Mouse (Mus musculus): ENCODE results near the gene Nrxn1.

DNA sequence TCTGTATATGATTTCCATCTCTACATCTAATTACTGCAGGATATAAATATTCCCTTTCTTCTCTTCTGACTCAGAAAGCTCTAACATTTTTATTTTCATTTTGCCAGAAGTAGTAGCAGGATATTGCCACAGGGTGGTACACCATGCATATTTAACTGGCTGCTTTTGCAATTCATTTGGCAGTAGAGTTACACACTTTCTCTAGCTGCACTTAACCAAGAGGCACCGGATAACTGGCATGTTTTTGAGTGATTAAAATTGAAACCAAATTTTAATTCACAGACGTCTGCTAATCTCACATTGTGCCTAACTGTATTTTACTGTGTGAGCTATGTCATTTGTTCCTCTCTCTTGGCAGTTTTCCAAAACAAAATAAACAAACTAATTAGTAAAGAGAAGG, 464.4 kb downstream of the Nrxn1 start:
- no peak for TF ChIP-seq CTCF (IDR thresholded peaks at IDR 0.05; ENCODE audit: low read depth, low read length)
- no peak for TF ChIP-seq TAL1 (conservative IDR thresholded peaks at IDR 0.05; ENCODE audit: low read depth, low read length)
- no peak for TF ChIP-seq GATA2 (IDR thresholded peaks at IDR 0.05; ENCODE audit: borderline replicate concordance, low read depth, low read length)
- TF ChIP-seq POLR2AphosphoS5 (IDR thresholded peaks at IDR 0.05; ENCODE audit: insufficient replicate concordance, low read depth, low read length) = no peak

Data from G1E (cell line).